Mouse (Mus musculus) ovary, postnatal 36 days (tissue): Measurements from ENCODE around the gene Cfap99.

Source experiments
- DNase-seq: peaks from one replicate; pipeline ENCODE4 v3.0.0; 2022; ENCODE audit warnings: low spot score, mixed read lengths

Cfap99 gene

DNA sequence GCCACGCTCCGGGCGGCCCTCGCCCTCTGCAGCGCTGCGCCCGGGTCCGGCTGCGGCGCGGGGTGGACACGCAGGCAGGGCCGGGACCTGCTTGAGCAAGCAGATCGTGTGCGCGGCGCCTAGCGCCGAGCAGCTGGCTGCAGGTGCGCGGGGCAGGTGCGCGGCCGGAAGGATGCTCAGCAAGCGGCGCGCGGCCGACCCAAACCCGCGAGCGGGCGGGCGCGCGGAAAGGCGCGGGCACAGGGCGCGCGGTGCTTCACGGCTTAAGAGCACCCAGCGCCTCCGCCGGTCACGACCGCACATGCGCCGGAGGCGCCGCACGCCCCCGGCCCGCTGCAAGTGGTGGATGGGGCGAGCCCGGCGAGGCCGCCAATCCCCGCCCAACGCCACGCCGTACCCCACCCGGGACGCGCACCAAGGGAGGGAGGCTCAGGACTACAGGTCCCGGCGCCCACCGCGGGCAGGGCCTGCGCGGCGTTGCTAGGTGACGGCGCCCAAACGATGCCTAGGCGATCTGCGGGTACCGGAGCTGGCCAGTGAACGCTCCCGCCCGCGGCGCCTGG, at the start of gene Cfap99, which contains the start of gene Zfyve28:
TSS of gene Cfap99 (plus strand) at position 447 of the 563 bp plus-strand sequence.
TSS of gene Zfyve28 (minus strand) at position 296 of the 563 bp plus-strand sequence.
- peak; percentile 81 for DNase-seq

GRCm38 (mm10) chr5:34242224-34242963, 46.0 kb upstream of the Cfap99 start:
- DNase-seq, result no peak

- DNase-seq, result no peak
These were observed 45.3 kb upstream of the Cfap99 start for GRCm38 (mm10) chr5:34243062-34243461.

DNA sequence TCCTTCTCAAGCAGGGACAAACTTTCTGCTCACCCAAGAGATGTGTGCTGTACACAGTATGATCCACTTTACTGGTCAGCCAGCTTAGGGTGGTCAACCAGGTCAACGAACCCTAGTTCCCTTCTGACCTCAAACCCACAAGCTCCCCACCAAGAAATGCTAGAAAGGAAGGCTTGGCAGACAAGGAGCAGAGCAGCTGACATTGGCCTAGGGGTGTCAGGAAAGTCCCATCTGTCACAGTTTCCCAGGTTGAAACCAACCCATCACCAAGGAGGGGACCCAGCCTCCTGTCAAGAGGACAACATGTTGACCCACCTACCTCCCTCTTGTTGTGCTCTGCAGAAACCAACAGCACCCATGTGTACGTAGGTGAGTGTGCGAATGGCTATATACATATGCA, 42.0 kb upstream of the Cfap99 start:
- DNase-seq, result no peak

- DNase-seq, result no peak
These were observed 39.3 kb upstream of the Cfap99 start for GRCm38 (mm10) chr5:34249132-34249531.

- no peak for DNase-seq
These were observed 38.3 kb upstream of the Cfap99 start for GRCm38 (mm10) chr5:34250090-34250489.

DNA sequence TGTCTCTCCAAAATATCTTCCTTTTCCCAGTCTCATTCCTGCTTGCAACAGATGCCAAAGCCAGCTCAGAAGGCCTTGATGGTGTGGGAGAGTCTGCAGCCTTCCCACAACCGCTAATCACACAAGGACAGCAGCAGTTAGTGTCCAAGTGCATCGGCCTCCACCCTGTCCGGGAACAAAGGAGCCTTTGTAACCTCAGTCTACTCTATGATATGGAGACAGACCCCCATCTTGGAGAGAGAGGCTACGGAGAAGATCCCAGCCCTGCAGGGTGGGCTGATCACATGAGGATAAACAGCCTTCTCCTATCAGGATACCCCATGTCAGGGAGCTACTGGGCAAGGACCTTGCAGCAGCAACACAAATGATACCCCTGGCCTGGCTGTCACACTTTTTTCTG, 36.6 kb upstream of the Cfap99 start:
- peak; percentile 38 for DNase-seq

DNA sequence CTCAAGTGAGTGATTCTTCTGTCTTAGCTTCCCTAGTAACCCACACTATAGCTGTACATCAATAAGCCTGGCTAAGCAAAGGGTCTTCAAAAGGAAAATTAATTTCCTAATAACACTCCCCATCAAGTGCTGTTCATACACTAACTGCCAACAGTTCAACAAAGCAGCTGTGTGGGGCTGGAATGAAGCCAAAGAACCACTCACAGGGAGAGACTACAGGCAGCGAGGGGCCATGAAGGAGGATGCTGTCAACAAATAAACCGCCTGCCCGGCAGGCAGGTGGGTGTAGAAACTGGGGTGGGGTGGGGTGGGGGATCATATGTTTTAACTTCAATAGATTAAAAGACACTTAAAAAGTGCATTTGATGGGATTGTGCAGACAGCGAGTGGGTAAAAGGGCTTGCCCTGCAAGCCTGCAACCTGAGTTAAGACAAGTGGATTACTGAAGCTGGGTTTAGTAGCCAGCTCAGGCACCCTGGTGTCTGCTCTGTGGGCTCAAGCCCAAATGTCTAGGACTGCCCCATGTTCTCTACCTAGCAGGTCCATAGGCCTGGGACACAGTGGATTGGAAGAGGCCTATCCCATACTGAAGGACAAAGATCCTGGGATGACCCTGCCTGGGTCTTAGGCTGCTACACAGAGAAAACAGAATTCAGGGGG, 36.0 kb upstream of the Cfap99 start:
- DNase-seq, result no peak

DNA sequence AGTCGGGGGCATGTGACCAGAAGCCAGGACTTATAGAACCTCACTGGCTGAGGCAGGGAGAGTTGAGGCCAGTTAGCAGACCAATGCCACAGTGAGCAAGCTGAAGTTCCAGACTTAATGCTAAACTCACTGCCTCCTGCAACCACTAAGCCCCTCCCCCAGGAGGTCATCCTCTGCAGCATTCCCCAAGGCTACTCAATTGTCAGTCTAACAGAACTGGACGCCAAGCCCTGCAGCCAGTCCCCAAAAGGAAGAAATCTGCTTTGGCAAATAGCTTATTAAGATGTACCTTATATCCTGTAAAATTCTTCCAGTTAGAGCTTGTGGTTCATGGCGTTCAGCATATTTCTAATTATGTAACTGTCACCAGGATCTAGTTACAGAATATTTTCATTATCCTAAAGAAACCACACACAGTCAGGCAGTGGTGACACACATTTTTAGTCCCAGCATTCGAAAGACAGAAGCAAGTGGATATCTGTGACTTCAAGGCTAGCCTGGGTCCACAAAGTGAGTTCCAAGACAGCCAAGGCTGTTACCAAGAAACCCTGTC, 35.4 kb upstream of the Cfap99 start:
- DNase-seq, result peak; percentile 17

DNA sequence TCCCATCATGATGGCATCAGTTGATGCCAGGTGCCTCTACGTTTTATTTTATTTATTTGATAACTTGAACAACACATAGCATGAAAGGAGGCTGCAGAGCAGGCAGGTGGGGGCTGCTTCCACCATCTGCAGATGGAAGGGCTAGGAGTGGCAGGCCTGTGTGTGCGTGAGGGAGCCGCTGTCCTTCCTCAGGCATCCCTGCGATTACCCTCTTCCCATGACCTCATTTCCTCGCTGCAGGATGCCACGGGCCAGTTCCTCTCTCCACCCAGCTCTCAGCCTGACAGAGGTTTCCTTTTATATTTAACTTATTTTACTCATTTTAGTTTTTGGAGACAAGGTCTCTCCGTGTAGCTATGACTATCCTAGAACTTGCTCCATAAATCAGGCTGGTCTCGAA, 34.1 kb upstream of the Cfap99 start:
- DNase-seq, result no peak

- no peak for DNase-seq
These were observed 33.2 kb upstream of the Cfap99 start for GRCm38 (mm10) chr5:34255189-34255588.

GRCm38 (mm10) chr5:34259172-34259816, 29.1 kb upstream of the Cfap99 start:
- no peak for DNase-seq

DNA sequence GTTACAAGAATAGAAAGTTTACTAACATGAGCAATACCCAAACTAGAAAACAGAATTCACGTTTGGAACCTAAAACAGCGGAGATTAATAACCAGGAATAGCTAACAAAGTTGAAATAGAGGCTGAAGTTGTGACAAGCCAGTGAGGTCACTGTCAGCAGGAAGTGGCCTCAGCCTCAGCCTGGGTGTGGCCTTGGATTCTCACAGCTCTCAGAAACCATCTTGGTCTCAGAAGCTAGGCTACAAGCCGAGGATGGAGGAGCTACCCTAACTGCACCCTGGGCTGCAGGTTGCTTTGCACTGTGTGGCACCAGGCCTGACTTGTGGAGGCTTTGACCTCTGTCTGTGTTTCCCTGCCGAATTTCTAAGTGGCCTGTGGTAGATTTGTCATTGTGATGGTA, 22.3 kb upstream of the Cfap99 start:
- no peak for DNase-seq

- no peak for DNase-seq
These were observed 19.0 kb upstream of the Cfap99 start for GRCm38 (mm10) chr5:34269197-34269920.

- DNase-seq, result no peak
These were observed 18.4 kb upstream of the Cfap99 start for GRCm38 (mm10) chr5:34269921-34270465.

- no peak for DNase-seq
These were observed 16.7 kb upstream of the Cfap99 start for GRCm38 (mm10) chr5:34271743-34272142.

DNA sequence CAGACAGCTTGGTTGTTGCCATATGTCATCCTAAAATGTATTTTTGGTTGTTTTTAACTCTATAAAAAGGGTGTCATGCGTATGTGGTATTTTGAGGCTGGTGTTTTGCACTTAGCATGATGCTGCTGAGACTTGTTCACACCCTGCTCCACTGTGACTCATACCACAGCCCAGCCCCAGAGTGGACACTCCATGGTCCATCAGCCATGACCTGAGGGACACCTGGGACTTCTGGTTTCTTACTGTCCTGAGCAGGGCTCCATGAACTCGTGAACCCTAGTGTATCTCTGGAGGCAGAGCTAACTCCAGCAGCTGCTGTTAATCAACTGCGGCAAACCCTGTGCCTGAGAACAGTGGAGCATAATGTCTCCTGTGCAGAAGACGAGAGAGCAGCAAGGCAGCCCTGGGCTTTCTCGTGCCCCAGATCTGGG, 15.1 kb upstream of the Cfap99 start:
- DNase-seq, result no peak

- no peak for DNase-seq
These were observed 14.1 kb upstream of the Cfap99 start for GRCm38 (mm10) chr5:34274268-34274667.

GRCm38 (mm10) chr5:34274676-34275293, 13.6 kb upstream of the Cfap99 start:
- no peak for DNase-seq

DNA sequence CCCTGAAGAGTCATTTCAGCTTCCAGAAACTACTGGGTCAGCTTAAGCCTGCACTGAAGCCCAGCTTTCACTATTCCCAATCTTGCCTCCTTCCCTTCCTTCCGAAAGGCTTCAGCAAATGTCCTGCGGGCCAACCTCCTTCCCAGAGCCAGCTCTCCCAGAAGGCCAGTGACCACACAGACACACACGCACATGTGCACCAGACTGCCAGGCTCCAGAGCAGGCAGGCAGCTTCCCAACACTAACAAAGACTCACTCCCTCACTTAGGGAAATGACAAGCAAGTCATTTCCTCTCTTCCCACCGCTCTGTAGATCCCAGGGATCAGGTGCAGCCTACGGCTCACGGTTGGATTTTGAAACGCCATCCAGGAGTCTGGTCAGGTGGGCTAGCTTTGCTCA, 12.2 kb upstream of the Cfap99 start:
- DNase-seq, result no peak

GRCm38 (mm10) chr5:34276746-34277145, 11.7 kb upstream of the Cfap99 start:
- no peak for DNase-seq
